ENCODE assay signal across 11 mouse cellular contexts in the genomic region with DNA sequence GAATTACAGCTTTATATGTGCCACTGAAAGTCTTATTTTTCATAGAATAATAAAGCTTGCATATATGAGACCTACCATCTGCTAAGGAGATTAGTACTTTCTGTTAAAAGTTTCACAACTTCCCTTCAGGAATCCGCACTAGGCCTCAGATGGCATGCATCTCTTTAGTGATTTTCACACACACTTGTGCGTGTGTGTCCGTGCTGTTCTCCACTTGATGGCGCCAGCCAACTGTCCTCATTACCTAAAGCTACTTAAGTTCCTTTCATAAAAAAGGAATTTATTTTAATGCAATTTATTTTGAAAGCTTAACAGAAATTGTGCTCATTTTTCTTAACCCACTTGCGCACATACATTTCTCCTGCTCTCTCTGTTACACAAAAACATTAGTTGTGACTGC. TPM values are rescaled to one million over a fixed set of nuclear protein-coding genes. Genes with fewer than 3 reads are reported as not detected.
DNase-seq lines count a peak whose midpoint lies in the region; ATAC-seq and TF ChIP-seq lines count a peak whose summit lies in the region.
"Had no signal": no experiment of that assay in that cellular context is flagged by ENCODE, and none has a peak within 500 bp of the region (broad histone marks: within the 10 kb centered on the region; RNA-seq: fewer than 3 reads in every experiment).

No protein-coding gene starts in this region.

- peak; percentile 72 for TF ChIP-seq RAD21 in MEL (IDR thresholded peaks at IDR 0.05; ENCODE audit: low read depth, low read length)

- no peaks in the 10 kb centered on the region for H3K27me3 ChIP-seq in MEL (ENCODE audit: control insufficient read depth in 1 of 2, insufficient read depth in 2 of 2, low read length in 2 of 2)
- no peaks in the 10 kb centered on the region for H3K27me3 ChIP-seq in lung, postnatal 0 days (replicated peaks; ENCODE audit: insufficient read depth, low read length)

- H3K27ac ChIP-seq in left cerebral cortex, adult 2 months: no peak overlapping the region
- H3K27ac ChIP-seq in MEL (ENCODE audit: control insufficient read depth, low read depth, low read length): no peak overlapping the region
- H3K27ac ChIP-seq in lung, postnatal 0 days (ENCODE audit: low read length): no peak overlapping the region

- intact Hi-C loops in left cerebral cortex, adult 2 months (cut with DNase I): no loop called here

- WGBS in lung, postnatal 0 days: 66% methylated on average over 5 of the region's 5 CpGs

- H3K9ac ChIP-seq in MEL (ENCODE audit: control insufficient read depth, low read depth, low read length, poor library complexity, severe bottlenecking): no peak overlapping the region
- H3K9ac ChIP-seq in lung, postnatal 0 days (replicated peaks; ENCODE audit: low read depth): no peak overlapping the region

- TF ChIP-seq EP300 in MEL (IDR thresholded peaks at IDR 0.05; ENCODE audit: low read depth in 1 of 2, low read length in 2 of 2): no peak
- no peak for TF ChIP-seq EP300 in lung, postnatal 0 days (IDR thresholded peaks at IDR 0.05)

- peak; percentile 25 to 27 for DNase-seq in cerebellum, postnatal 14 days
- DNase-seq in cerebellum, adult 9-10 months: no peak
- no peak for DNase-seq in left cerebral cortex, adult 2 months (ENCODE audit: extremely low spot score in 1 of 2, low spot score in 2 of 2)
- no peak for DNase-seq in left cerebral cortex, adult 9 months (ENCODE audit: low spot score in 2 of 2)
- peak; percentile 55 for DNase-seq in MEL (ENCODE audit: low read depth, low spot score)
- peak; percentile 76 for DNase-seq in lung, postnatal 0 days (ENCODE audit: low spot score)
- no peak for DNase-seq in adrenal gland, postnatal 4 days (ENCODE audit: low spot score in 2 of 2)
- no peak for DNase-seq in spleen, postnatal 4 days (ENCODE audit: low spot score in 2 of 2)

- H3K36me3 ChIP-seq in MEL (ENCODE audit: control insufficient read depth in 1 of 2, insufficient read depth in 2 of 2, low read length in 2 of 2): peaks cover 0 to 5% of the 10 kb centered on the region in 2 experiments; a peak in 2 of 4 replicates
- H3K36me3 ChIP-seq in lung, postnatal 0 days (ENCODE audit: insufficient read depth, low read length): no peaks in the 10 kb centered on the region; the same call in 1 of the 2 replicates

- TF ChIP-seq CTCF in left cerebral cortex, adult 2 months (IDR thresholded peaks at IDR 0.05): peak; percentile 43
- peak; percentile 45 to 72 (median 66) for TF ChIP-seq CTCF in MEL (IDR thresholded peaks at IDR 0.05 in 2 of 3, conservative IDR thresholded peaks at IDR 0.05 in 1 of 3; ENCODE audit: control insufficient read depth in 1 of 3, insufficient read depth in 1 of 3, low read depth in 2 of 3, low read length in 3 of 3, poor library complexity in 1 of 3, severe bottlenecking in 1 of 3)
- TF ChIP-seq CTCF in lung, postnatal 0 days (IDR thresholded peaks at IDR 0.05): peak; percentile 73

- H3K4me3 ChIP-seq in left cerebral cortex, adult 2 months: no peak overlapping the region
- no peak overlapping the region for H3K4me3 ChIP-seq in MEL (ENCODE audit: control insufficient read depth in 1 of 2, insufficient read depth in 1 of 2, low read depth in 2 of 2, low read length in 2 of 2)
- H3K4me3 ChIP-seq in lung, postnatal 0 days (ENCODE audit: low read depth, low read length): no peak overlapping the region
- H3K4me3 ChIP-seq: myocyte had no signal

- no peak for TF ChIP-seq POLR2A in MEL (IDR thresholded peaks at IDR 0.05; ENCODE audit: control insufficient read depth in 1 of 2, insufficient read depth in 1 of 2, low read depth in 1 of 2, low read length in 2 of 2, poor library complexity in 1 of 2)

- H3K9me3 ChIP-seq in MEL (replicated peaks; ENCODE audit: insufficient read depth, low read length): no peaks in the 10 kb centered on the region
- H3K9me3 ChIP-seq in lung, postnatal 0 days (ENCODE audit: low read length): no peaks in the 10 kb centered on the region
- H3K9me3 ChIP-seq: G1E had no signal

- ATAC-seq in lung, postnatal 0 days: peak; percentile 25; the same call in 1 of the 2 replicates

- H3K79me2 ChIP-seq in MEL (ENCODE audit: control insufficient read depth, insufficient read depth, low read length, poor library complexity): no peaks in the 10 kb centered on the region

- 0 out of 4 replicates have a peak, but pooled peaks cover 0 to 2% of the 10 kb centered on the region in 2 experiments for H3K4me1 ChIP-seq in MEL (ENCODE audit: control insufficient read depth in 1 of 2, insufficient read depth in 2 of 2, low read length in 2 of 2)
- H3K4me1 ChIP-seq in lung, postnatal 0 days (ENCODE audit: insufficient read depth, low read depth, low read length): no peaks in the 10 kb centered on the region

- no peak overlapping the region for H3K4me2 ChIP-seq in lung, postnatal 0 days (replicated peaks; ENCODE audit: low read depth, low read length)

TF ChIP-seq in MEL, 35 proteins besides CTCF, POLR2A, EP300 and RAD21:
- TF ChIP-seq ZC3H11A (IDR thresholded peaks at IDR 0.05; ENCODE audit: low read depth, low read length) (peak; percentile 60), POLR2AphosphoS2 (IDR thresholded peaks at IDR 0.05; ENCODE audit: low read length) (no peak), SMC3 (IDR thresholded peaks at IDR 0.05; ENCODE audit: low read depth, low read length) (peak; percentile 69), RCOR1 (IDR thresholded peaks at IDR 0.05; ENCODE audit: low read depth, low read length) (no peak)

RNA-seq across cellular contexts. Expression of a gene that starts 40.4 kb away (rescaled TPM):
- total RNA-seq in left cerebral cortex, adult 2 months (2021): not detected
- total RNA-seq in MEL (2012; rRNA removed): not detected in 2 replicates
- polyA plus RNA-seq in MEL (2012; ENCODE audit: insufficient read depth in 1 of 2, insufficient read length in 2 of 2, low read depth in 1 of 2, low replicate concordance in 2 of 2, missing spikeins in 1 of 2): under 1 TPM in 1 of 2 experiments, not detected in 1; 0.08 TPM
- polyA plus RNA-seq in lung, postnatal 0 days (2015; fragmentation: Nextera tagmentation; extraction: Ambion mirVana): 0.11 and 0.15 TPM in 2 replicates
- not detected for total RNA-seq in adrenal gland, postnatal 4 days (2021)
- total RNA-seq: layer of hippocampus, postnatal 25 days had no signal
- polyA plus RNA-seq: G1E had no signal

Comparison
In these comparisons a context has a peak if more than half of its experiments do, and no peak if none do; other contexts are left out.
1. DNase-seq: peak in cerebellum, postnatal 14 days (2 of 2), MEL (single experiment) and lung, postnatal 0 days (single experiment); none in cerebellum, adult 9-10 months (single experiment), left cerebral cortex, adult 2 months (0 of 2), left cerebral cortex, adult 9 months (0 of 2), adrenal gland, postnatal 4 days (0 of 2) and spleen, postnatal 4 days (0 of 2).
2. Peak in every context shown above with its lines, with median percentiles within 50 percentile points of each other: CTCF ChIP-seq.